Comparison of ENCODE assay signal across 7 mouse cellular contexts in genomic region chr17:48274885-48275284, GRCm38 (mm10). TPM values are rescaled to one million over a fixed set of nuclear protein-coding genes. Genes with fewer than 3 reads are reported as not detected.
A peak's percentile ranks its signal among the peaks of the same experiment; 100 is the strongest.
DNase-seq lines count a peak whose midpoint lies in the region; ATAC-seq and TF ChIP-seq lines count a peak whose summit lies in the region.

No protein-coding gene starts in this region.

- 37% methylated on average over 6 of the region's 6 CpGs for WGBS in small intestine, adult 2 months

- peak; percentile 79 for DNase-seq in MEL-GATA-1-ER (ENCODE audit: extremely low read depth, low read depth)
- peak; percentile 15 to 49 for DNase-seq in adrenal gland, postnatal 4 days (ENCODE audit: low spot score in 2 of 2)
- DNase-seq in heart, postnatal 25 days (ENCODE audit: low spot score): peak; percentile 23
- DNase-seq in left cerebral cortex, adult 2 months (ENCODE audit: extremely low spot score in 1 of 2, low spot score in 2 of 2): peak; percentile 73 to 82

- TF ChIP-seq CTCF in left cerebral cortex, adult 2 months (IDR thresholded peaks at IDR 0.05): peak; percentile 88
- peak; percentile 47; the same call in 1 of the 2 replicates for TF ChIP-seq CTCF in small intestine, adult 2 months (IDR thresholded peaks at IDR 0.05; ENCODE audit: extremely low read depth, insufficient read length, insufficient replicate concordance, low read depth, low read length)

- intact Hi-C loops in heart, postnatal 25 days (cut with DNase I): loop anchor here (1.0 kb wide), 2 partner anchors 62 to 327 kb away; no protein-coding TSS in a partner anchor
- intact Hi-C loops in left cerebral cortex, adult 2 months (cut with DNase I): loop anchor here (1.0 to 2.0 kb wide), 2 partner anchors 62 to 136 kb away; partner anchors contain the start of gene Oard1

- H3K27me3 ChIP-seq in small intestine, adult 2 months (ENCODE audit: control insufficient read depth, insufficient read depth, low read length): no peaks in the 10 kb centered on the region

- H3K4me1 ChIP-seq in small intestine, adult 2 months (ENCODE audit: control insufficient read depth, insufficient read depth, insufficient read length, low read length): peaks cover 9% of the 10 kb centered on the region; the same call in 1 of the 2 replicates

- H3K27ac ChIP-seq in left cerebral cortex, adult 2 months: no peak overlapping the region
- no peak overlapping the region for H3K27ac ChIP-seq in small intestine, adult 2 months (ENCODE audit: insufficient read depth, low read depth, low read length)

- H3K4me3 ChIP-seq in left cerebral cortex, adult 2 months: no peak overlapping the region
- H3K4me3 ChIP-seq in small intestine, adult 2 months (ENCODE audit: low read depth, low read length): no peak overlapping the region

- H3K36me3 ChIP-seq in small intestine, adult 2 months (ENCODE audit: control insufficient read depth, insufficient read depth, low read length): no peaks in the 10 kb centered on the region

- ATAC-seq in erythroblast, adult 5-6 weeks (replicated peaks; ENCODE audit: low FRiP score, poor library complexity, severe bottlenecking): peak; percentile 64
- ATAC-seq in megakaryocyte, adult 5-6 weeks (ENCODE audit: poor library complexity, severe bottlenecking): peak; percentile 73

- TF ChIP-seq POLR2A in small intestine, adult 2 months (IDR thresholded peaks at IDR 0.05; ENCODE audit: low read depth, low read length): no peak

RNA-seq across cellular contexts. Expression of gene Treml4, which starts 10.8 kb away (rescaled TPM):
- 1 to 10 TPM; 1.6 to 2.1 TPM for total RNA-seq in adrenal gland, postnatal 4 days (2021)
- total RNA-seq in erythroblast, adult 5-6 weeks (2015; ENCODE audit: low replicate concordance): 5.0 and 5.4 TPM in 2 replicates
- total RNA-seq in erythroblast, adult 5-6 weeks (2017; ENCODE audit: low replicate concordance): 5.7 and 8.1 TPM in 2 replicates
- under 1 TPM in 1 of 2 experiments, not detected in 1; 0.28 TPM for total RNA-seq in heart, postnatal 25 days (2021)
- under 1 TPM in 1 of 2 experiments, not detected in 1; 0.34 TPM for total RNA-seq in left cerebral cortex, adult 2 months (2021)
- 5.5 and 6.3 TPM in 2 replicates for total RNA-seq in megakaryocyte, adult 5-6 weeks (2015)
- 15.4 and 20.2 TPM in 2 replicates for total RNA-seq in megakaryocyte, adult 5-6 weeks (2017)
- 1.6 and 1.7 TPM in 2 replicates for polyA plus RNA-seq in small intestine, adult 2 months (2012; rRNA removed)

RNA-seq across cellular contexts. Expression of gene Treml2, which starts 24.4 kb away (rescaled TPM):
- 1 to 10 TPM in 1 of 2 experiments, under 1 TPM in 1; 0.87 to 1.2 TPM for total RNA-seq in adrenal gland, postnatal 4 days (2021)
- 13.4 and 26.1 TPM in 2 replicates for total RNA-seq in erythroblast, adult 5-6 weeks (2015; ENCODE audit: low replicate concordance)
- total RNA-seq in erythroblast, adult 5-6 weeks (2017; ENCODE audit: low replicate concordance): 13.8 and 15.1 TPM in 2 replicates
- total RNA-seq in heart, postnatal 25 days (2021): under 1 TPM; 0.31 to 0.75 TPM
- under 1 TPM; 0.18 to 0.49 TPM for total RNA-seq in left cerebral cortex, adult 2 months (2021)
- 48.1 and 51.7 TPM in 2 replicates for total RNA-seq in megakaryocyte, adult 5-6 weeks (2015)
- 45.3 and 52.1 TPM in 2 replicates for total RNA-seq in megakaryocyte, adult 5-6 weeks (2017)
- 1.2 and 2.4 TPM in 2 replicates for polyA plus RNA-seq in small intestine, adult 2 months (2012; rRNA removed)

RNA-seq across cellular contexts. Expression of gene Trem3, which starts 27.3 kb away (rescaled TPM):
- total RNA-seq in adrenal gland, postnatal 4 days (2021): 1 to 10 TPM in 1 of 2 experiments, under 1 TPM in 1; 0.92 to 1.5 TPM
- total RNA-seq in erythroblast, adult 5-6 weeks (2015; ENCODE audit: low replicate concordance): 47.6 and 61.3 TPM in 2 replicates
- total RNA-seq in erythroblast, adult 5-6 weeks (2017; ENCODE audit: low replicate concordance): 26.4 and 57.7 TPM in 2 replicates
- total RNA-seq in heart, postnatal 25 days (2021): not detected
- total RNA-seq in left cerebral cortex, adult 2 months (2021): under 1 TPM; 0.36 to 0.72 TPM
- 77.8 and 87.0 TPM in 2 replicates for total RNA-seq in megakaryocyte, adult 5-6 weeks (2015)
- total RNA-seq in megakaryocyte, adult 5-6 weeks (2017): 72.1 and 98.8 TPM in 2 replicates
- polyA plus RNA-seq in small intestine, adult 2 months (2012; rRNA removed): 0.16 and 0.17 TPM in 2 replicates

RNA-seq across cellular contexts. Expression of gene B430306N03Rik, which starts 41.1 kb away (rescaled TPM):
- total RNA-seq in adrenal gland, postnatal 4 days (2021): 1 to 10 TPM in 1 of 2 experiments, under 1 TPM in 1; 0.50 to 1.0 TPM
- 17.5 and 20.1 TPM in 2 replicates for total RNA-seq in erythroblast, adult 5-6 weeks (2015; ENCODE audit: low replicate concordance)
- 7.0 and 7.2 TPM in 2 replicates for total RNA-seq in erythroblast, adult 5-6 weeks (2017; ENCODE audit: low replicate concordance)
- under 1 TPM; 0.08 to 0.20 TPM for total RNA-seq in heart, postnatal 25 days (2021)
- under 1 TPM in 1 of 2 experiments, not detected in 1; 0.48 TPM for total RNA-seq in left cerebral cortex, adult 2 months (2021)
- total RNA-seq in megakaryocyte, adult 5-6 weeks (2015): 68.9 and 78.4 TPM in 2 replicates
- 34.0 and 39.6 TPM in 2 replicates for total RNA-seq in megakaryocyte, adult 5-6 weeks (2017)
- polyA plus RNA-seq in small intestine, adult 2 months (2012; rRNA removed): 0.52 and 0.84 TPM in 2 replicates

RNA-seq across cellular contexts. Expression of gene Trem1, which starts 42.3 kb away (rescaled TPM):
- total RNA-seq in adrenal gland, postnatal 4 days (2021): under 1 TPM; 0.08 to 0.25 TPM
- 3.1 and 4.2 TPM in 2 replicates for total RNA-seq in erythroblast, adult 5-6 weeks (2015; ENCODE audit: low replicate concordance)
- total RNA-seq in erythroblast, adult 5-6 weeks (2017; ENCODE audit: low replicate concordance): 5.7 and 6.2 TPM in 2 replicates
- total RNA-seq in heart, postnatal 25 days (2021): not detected
- not detected for total RNA-seq in left cerebral cortex, adult 2 months (2021)
- 5.4 and 6.6 TPM in 2 replicates for total RNA-seq in megakaryocyte, adult 5-6 weeks (2015)
- total RNA-seq in megakaryocyte, adult 5-6 weeks (2017): 18.9 and 19.2 TPM in 2 replicates
- polyA plus RNA-seq in small intestine, adult 2 months (2012; rRNA removed): 0.11 and 0.19 TPM in 2 replicates

Comparison
In these comparisons a context has a peak if more than half of its experiments do, and no peak if none do; other contexts are left out.
1. DNase-seq: peak in every context shown above with its lines; median percentile 79 in MEL-GATA-1-ER; 78 in left cerebral cortex, adult 2 months; 32 in adrenal gland, postnatal 4 days; 23 in heart, postnatal 25 days.
2. RNA of gene Treml2, which starts 24.4 kb away (total RNA-seq): 45.3 to 52.1 TPM in megakaryocyte, adult 5-6 weeks and 13.4 to 26.1 TPM in erythroblast, adult 5-6 weeks; 0.87 to 1.2 TPM in adrenal gland, postnatal 4 days, 0.31 to 0.75 TPM in heart, postnatal 25 days and 0.18 to 0.49 TPM in left cerebral cortex, adult 2 months; every median in the first group is over 4 times any median in the second.
3. RNA of gene Trem3, which starts 27.3 kb away (total RNA-seq): 72.1 to 98.8 TPM in megakaryocyte, adult 5-6 weeks and 26.4 to 61.3 TPM in erythroblast, adult 5-6 weeks; 0.92 to 1.5 TPM in adrenal gland, postnatal 4 days, 0.36 to 0.72 TPM in left cerebral cortex, adult 2 months and not detected in heart, postnatal 25 days; every median in the first group is over 10 times any median in the second.